Mouse (Mus musculus): Measurements from ENCODE around the gene Msrb3. TPM values are rescaled to one million over a fixed set of nuclear protein-coding genes. Genes with fewer than 3 reads are reported as not detected.

The Msrb3 gene
- polyA plus RNA-seq, 1 experiment from 2014 or later: 41.0 TPM

- Histone ChIP-seq H3K27ac (replicated peaks in 1 of 2; ENCODE audit: control insufficient read depth in 1 of 2, insufficient read depth in 1 of 2, low read depth in 2 of 2, low read length in 2 of 2) (peak overlapping the region in 1 of 2 experiments; percentile 69; a peak in 1 of 4 replicates), H3K4me2 (ENCODE audit: low read length) (peak overlapping the region; percentile 57), H3K9ac (ENCODE audit: low read length) (no peak overlapping the region), H3K4me1 (ENCODE audit: control insufficient read depth in 2 of 2, insufficient read depth in 2 of 2, low read length in 2 of 2) (peaks cover 15 to 29% of the 10 kb centered on the region in 2 experiments), H3K36me3 (ENCODE audit: control insufficient read depth, insufficient read depth, low read length) (peaks cover 16% of the 10 kb centered on the region), H3K4me3 (ENCODE audit: control insufficient read depth in 1 of 2, insufficient read depth in 1 of 2, low read depth in 1 of 2, low read length in 2 of 2) (no peak overlapping the region), H3K9me3 (ENCODE audit: control insufficient read depth, low read length) (no peaks in the 10 kb centered on the region), H3K27me3 (ENCODE audit: control insufficient read depth, insufficient read depth, low read length) (no peaks in the 10 kb centered on the region)
- no peak for ATAC-seq (ENCODE audit: insufficient number of reproducible peaks, insufficient read depth, low FRiP score, low read depth)
- 44% methylated on average over 4 of the region's 4 CpGs for WGBS
Observed at GRCm38 (mm10) chr10:120883732-120884131, 15.2 kb downstream of the Msrb3 start.

- Histone ChIP-seq H3K4me1 (ENCODE audit: control insufficient read depth in 2 of 2, insufficient read depth in 2 of 2, low read length in 2 of 2) (peaks cover 15 to 29% of the 10 kb centered on the region in 2 experiments), H3K36me3 (ENCODE audit: control insufficient read depth, insufficient read depth, low read length) (peaks cover 14% of the 10 kb centered on the region), H3K9ac (ENCODE audit: low read length) (peak overlapping the region; percentile 52), H3K27ac (replicated peaks in 1 of 2; ENCODE audit: control insufficient read depth in 1 of 2, insufficient read depth in 1 of 2, low read depth in 2 of 2, low read length in 2 of 2) (peak overlapping the region; percentile 66 to 69), H3K9me3 (ENCODE audit: control insufficient read depth, low read length) (no peaks in the 10 kb centered on the region), H3K27me3 (ENCODE audit: control insufficient read depth, insufficient read depth, low read length) (no peaks in the 10 kb centered on the region), H3K4me2 (ENCODE audit: low read length) (peak overlapping the region; percentile 57), H3K4me3 (ENCODE audit: control insufficient read depth in 1 of 2, insufficient read depth in 1 of 2, low read depth in 1 of 2, low read length in 2 of 2) (peak overlapping the region; percentile 19 to 31)
- no peak for ATAC-seq (ENCODE audit: insufficient number of reproducible peaks, insufficient read depth, low FRiP score, low read depth)
- 5% methylated on average over 7 of the region's 7 CpGs for WGBS
Observed at GRCm38 (mm10) chr10:120883069-120883415, 15.9 kb downstream of the Msrb3 start.

GRCm38 (mm10) chr10:120882347-120883068 is 16.4 kb downstream of the Msrb3 start:
- no peaks in the 10 kb centered on the region for H3K9me3 ChIP-seq (ENCODE audit: control insufficient read depth, low read length)
- H3K4me2 ChIP-seq (ENCODE audit: low read length): peak overlapping the region; percentile 57
- H3K4me3 ChIP-seq (ENCODE audit: control insufficient read depth in 1 of 2, insufficient read depth in 1 of 2, low read depth in 1 of 2, low read length in 2 of 2): peak overlapping the region; percentile 19 to 31
- peaks cover 11% of the 10 kb centered on the region for H3K36me3 ChIP-seq (ENCODE audit: control insufficient read depth, insufficient read depth, low read length)
- peak overlapping the region; percentile 66 to 69 for H3K27ac ChIP-seq (replicated peaks in 1 of 2; ENCODE audit: control insufficient read depth in 1 of 2, insufficient read depth in 1 of 2, low read depth in 2 of 2, low read length in 2 of 2)
- peaks cover 15 to 31% of the 10 kb centered on the region in 2 experiments for H3K4me1 ChIP-seq (ENCODE audit: control insufficient read depth in 2 of 2, insufficient read depth in 2 of 2, low read length in 2 of 2)
- peak overlapping the region; percentile 52 for H3K9ac ChIP-seq (ENCODE audit: low read length)
- 30% methylated on average over 17 of the region's 17 CpGs for WGBS
- ATAC-seq (ENCODE audit: insufficient number of reproducible peaks, insufficient read depth, low FRiP score, low read depth): no peak
- no peaks in the 10 kb centered on the region for H3K27me3 ChIP-seq (ENCODE audit: control insufficient read depth, insufficient read depth, low read length)

- peaks cover 29 to 54% of the 10 kb centered on the region in 2 experiments for H3K4me1 ChIP-seq (ENCODE audit: control insufficient read depth in 2 of 2, insufficient read depth in 2 of 2, low read length in 2 of 2)
- no peaks in the 10 kb centered on the region for H3K9me3 ChIP-seq (ENCODE audit: control insufficient read depth, low read length)
Observed at GRCm38 (mm10) chr10:120876549-120877270, 22.2 kb downstream of the Msrb3 start.

GRCm38 (mm10) chr10:120875672-120876463 is 23.0 kb downstream of the Msrb3 start:
- ATAC-seq (ENCODE audit: insufficient number of reproducible peaks, insufficient read depth, low FRiP score, low read depth): peak; percentile 72
- Histone ChIP-seq H3K4me3 (ENCODE audit: control insufficient read depth in 1 of 2, insufficient read depth in 1 of 2, low read depth in 1 of 2, low read length in 2 of 2) (peak overlapping the region in 1 of 2 experiments; percentile 28; a peak in 2 of 4 replicates), H3K27ac (replicated peaks in 1 of 2; ENCODE audit: control insufficient read depth in 1 of 2, insufficient read depth in 1 of 2, low read depth in 2 of 2, low read length in 2 of 2) (peak overlapping the region; percentile 90), H3K27me3 (ENCODE audit: control insufficient read depth, insufficient read depth, low read length) (no peaks in the 10 kb centered on the region), H3K9me3 (ENCODE audit: control insufficient read depth, low read length) (no peaks in the 10 kb centered on the region), H3K4me2 (ENCODE audit: low read length) (peak overlapping the region; percentile 69), H3K9ac (ENCODE audit: low read length) (peak overlapping the region; percentile 66), H3K4me1 (ENCODE audit: control insufficient read depth in 2 of 2, insufficient read depth in 2 of 2, low read length in 2 of 2) (peaks cover 29 to 53% of the 10 kb centered on the region in 2 experiments), H3K36me3 (ENCODE audit: control insufficient read depth, insufficient read depth, low read length) (peaks cover 2% of the 10 kb centered on the region)
- WGBS: 10% methylated on average over 26 of the region's 26 CpGs

More at GRCm38 (mm10) chr10:120876549-120877270, 22.2 kb downstream of the Msrb3 start:
- no peaks in the 10 kb centered on the region for H3K27me3 ChIP-seq (ENCODE audit: control insufficient read depth, insufficient read depth, low read length)
- ATAC-seq (ENCODE audit: insufficient number of reproducible peaks, insufficient read depth, low FRiP score, low read depth): peak; percentile 16
- 28% methylated on average over 20 of the region's 20 CpGs for WGBS
- H3K4me3 ChIP-seq (ENCODE audit: control insufficient read depth in 1 of 2, insufficient read depth in 1 of 2, low read depth in 1 of 2, low read length in 2 of 2): peak overlapping the region; percentile 12 to 20
- no peaks in the 10 kb centered on the region for H3K36me3 ChIP-seq (ENCODE audit: control insufficient read depth, insufficient read depth, low read length)
- H3K4me2 ChIP-seq (ENCODE audit: low read length): peak overlapping the region; percentile 69
- peak overlapping the region; percentile 63 for H3K9ac ChIP-seq (ENCODE audit: low read length)
- H3K27ac ChIP-seq (replicated peaks in 1 of 2; ENCODE audit: control insufficient read depth in 1 of 2, insufficient read depth in 1 of 2, low read depth in 2 of 2, low read length in 2 of 2): peak overlapping the region; percentile 90

- Histone ChIP-seq H3K27ac (replicated peaks in 1 of 2; ENCODE audit: control insufficient read depth in 1 of 2, insufficient read depth in 1 of 2, low read depth in 2 of 2, low read length in 2 of 2) (peak overlapping the region; percentile 87 to 90), H3K4me1 (ENCODE audit: control insufficient read depth in 2 of 2, insufficient read depth in 2 of 2, low read length in 2 of 2) (peaks cover 29 to 53% of the 10 kb centered on the region in 2 experiments), H3K4me3 (ENCODE audit: control insufficient read depth in 1 of 2, insufficient read depth in 1 of 2, low read depth in 1 of 2, low read length in 2 of 2) (no peak overlapping the region), H3K9ac (ENCODE audit: low read length) (peak overlapping the region; percentile 64), H3K9me3 (ENCODE audit: control insufficient read depth, low read length) (no peaks in the 10 kb centered on the region), H3K27me3 (ENCODE audit: control insufficient read depth, insufficient read depth, low read length) (no peaks in the 10 kb centered on the region), H3K4me2 (ENCODE audit: low read length) (peak overlapping the region; percentile 60), H3K36me3 (ENCODE audit: control insufficient read depth, insufficient read depth, low read length) (peaks cover 15% of the 10 kb centered on the region)
- ATAC-seq (ENCODE audit: insufficient number of reproducible peaks, insufficient read depth, low FRiP score, low read depth): no peak
- 27% methylated on average over 12 of the region's 12 CpGs for WGBS
Observed at GRCm38 (mm10) chr10:120874261-120874660, 24.6 kb downstream of the Msrb3 start.

- H3K9ac ChIP-seq (ENCODE audit: low read length): peak overlapping the region; percentile 64
- WGBS: 48% methylated on average over 8 of the region's 8 CpGs
- H3K27ac ChIP-seq (replicated peaks in 1 of 2; ENCODE audit: control insufficient read depth in 1 of 2, insufficient read depth in 1 of 2, low read depth in 2 of 2, low read length in 2 of 2): peak overlapping the region; percentile 87 to 90
- peak overlapping the region; percentile 60 for H3K4me2 ChIP-seq (ENCODE audit: low read length)
- peaks cover 29 to 53% of the 10 kb centered on the region in 2 experiments for H3K4me1 ChIP-seq (ENCODE audit: control insufficient read depth in 2 of 2, insufficient read depth in 2 of 2, low read length in 2 of 2)
- H3K36me3 ChIP-seq (ENCODE audit: control insufficient read depth, insufficient read depth, low read length): peaks cover 21% of the 10 kb centered on the region
- H3K27me3 ChIP-seq (ENCODE audit: control insufficient read depth, insufficient read depth, low read length): no peaks in the 10 kb centered on the region
- no peak for ATAC-seq (ENCODE audit: insufficient number of reproducible peaks, insufficient read depth, low FRiP score, low read depth)
- no peaks in the 10 kb centered on the region for H3K9me3 ChIP-seq (ENCODE audit: control insufficient read depth, low read length)
- no peak overlapping the region for H3K4me3 ChIP-seq (ENCODE audit: control insufficient read depth in 1 of 2, insufficient read depth in 1 of 2, low read depth in 1 of 2, low read length in 2 of 2)
Observed at GRCm38 (mm10) chr10:120873646-120874201, 25.2 kb downstream of the Msrb3 start.
